Mouse (Mus musculus) megakaryocyte, embryonic 14.5 days (primary cell): ENCODE data around the gene Mei1.

Source experiments
- FLI1 ChIP-seq: IDR thresholded peaks from 2 replicates; pipeline ENCODE4 v1.6.1; 2012; ENCODE audit warnings: low read length, inconsistent platforms, mixed read lengths
- GATA1 ChIP-seq: IDR thresholded peaks from 3 replicates; pipeline ENCODE4 v1.6.1; 2012; ENCODE audit warnings: mixed read lengths, low read length, inconsistent platforms, borderline replicate concordance

DNA sequence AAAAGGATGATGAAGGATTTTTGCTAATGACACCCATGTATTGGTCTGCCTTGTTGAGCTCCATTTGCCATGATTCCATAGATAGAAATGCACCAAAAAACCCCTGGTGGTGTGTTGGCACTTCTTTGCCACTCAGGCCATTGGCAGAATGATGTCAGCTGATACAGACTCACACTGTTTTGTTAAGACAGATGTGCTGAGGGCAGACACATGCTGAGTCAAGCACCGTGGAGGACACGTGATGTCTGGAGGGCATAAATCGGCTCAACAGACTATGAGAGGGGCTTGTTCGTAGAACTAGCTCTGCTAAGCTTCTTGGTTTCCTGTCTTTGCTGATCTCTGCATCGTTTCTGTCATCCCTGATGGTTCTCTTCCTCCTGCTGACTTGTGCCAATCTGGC lies 17.3 kb upstream of the Mei1 start:
- no peak for TF ChIP-seq GATA1
- TF ChIP-seq FLI1, result no peak
